Mouse (Mus musculus) layer of hippocampus, adult 2 months (tissue): ENCODE results near the gene Snx33. TPM values are rescaled to one million over a fixed set of nuclear protein-coding genes. Genes with fewer than 3 reads are reported as not detected.
"Not testable (repeated sequence)": the region's sequence is repeated elsewhere in the genome, so short reads cannot be mapped to it uniquely, and the experiment has no call there.

Source experiments
- DNase-seq, 2 experiments: peaks; one replicate each; pipeline ENCODE4 v3.0.0; 2022; ENCODE audit warnings: low spot score in 2 of 2
- H3K27ac ChIP-seq: fragments of 200-600 bp; 2 replicates; pipeline ENCODE4 v1.8.1; 2022
- H3K4me3 ChIP-seq: fragments of 200-600 bp; 2 replicates; pipeline ENCODE4 v1.8.1; 2022; ENCODE audit warnings: mild to moderate bottlenecking
- CTCF ChIP-seq: fragments of 200-600 bp; conservative IDR thresholded peaks from 2 replicates; pipeline ENCODE4 v1.8.1; 2022; ENCODE audit warnings: antibody characterized with exemption, mild to moderate bottlenecking, moderate library complexity
- long read RNA-seq, 2 experiments: library from polyadenylated mRNA; stranded (forward); transcript quantifications; one replicate each; pipeline ENCODE4 v2.0.0; 2021; ENCODE audit warnings: borderline mapping rate in 2 of 2
- total RNA-seq, 2 experiments: library from RNA; stranded (reverse); gene quantifications; 2 replicates each; pipeline ENCODE4 v1.2.3; 2021

The Snx33 gene
- 1 to 10 TPM; 7.2 to 8.9 TPM for total RNA-seq
- long read RNA-seq, experiment 1, full-length matches to known transcripts = 2 of 3 reads
- long read RNA-seq, experiment 1, partial matches to known transcripts = 0 of 3 reads
- long read RNA-seq, experiment 1, other reads (novel, unspliced or antisense) = 1 of 3 reads
- long read RNA-seq, experiment 2, full-length matches to known transcripts = 4 of 4 reads
- long read RNA-seq, experiment 2, partial matches to known transcripts = 0 of 4 reads
- long read RNA-seq, experiment 2, other reads (novel, unspliced or antisense) = 0 of 4 reads

GRCm38 (mm10) chr9:56928041-56928811 lies at the start of gene Snx33:
TSS of gene Snx33 (minus strand) at chr9:56928371.
- Histone ChIP-seq H3K27ac (peak within 1 kb of the TSS; percentile 90), H3K4me3 (peak within 1 kb of the TSS; percentile 59)
- peak; percentile 88 to 89 for DNase-seq
- peak; percentile 88 for TF ChIP-seq CTCF

GRCm38 (mm10) chr9:56975199-56975598 lies 47.0 kb upstream of the Snx33 start:
- H3K4me3 ChIP-seq = no peak overlapping the region

GRCm38 (mm10) chr9:56973960-56974524 lies 45.9 kb upstream of the Snx33 start:
- Histone ChIP-seq H3K27ac (no peak overlapping the region), H3K4me3 (no peak overlapping the region)
- TF ChIP-seq CTCF = no peak
- DNase-seq = no peak

More at GRCm38 (mm10) chr9:56975199-56975598, 47.0 kb upstream of the Snx33 start:
- no peak overlapping the region for H3K27ac ChIP-seq
- DNase-seq = no peak
- TF ChIP-seq CTCF = no peak

- no peak for DNase-seq
- no peak for TF ChIP-seq CTCF
- Histone ChIP-seq H3K27ac (no peak overlapping the region), H3K4me3 (no peak overlapping the region)
Measured at GRCm38 (mm10) chr9:56970158-56970557, 42.0 kb upstream of the Snx33 start.

GRCm38 (mm10) chr9:56961591-56961990 lies 33.4 kb upstream of the Snx33 start:
- Histone ChIP-seq H3K27ac (no peak overlapping the region), H3K4me3 (no peak overlapping the region)
- DNase-seq = no peak
- TF ChIP-seq CTCF = peak; percentile 28

GRCm38 (mm10) chr9:56958689-56959088 lies 30.5 kb upstream of the Snx33 start:
- H3K27ac ChIP-seq = no peak overlapping the region
- no peak overlapping the region for H3K4me3 ChIP-seq
- no peak for TF ChIP-seq CTCF
- DNase-seq = no peak

GRCm38 (mm10) chr9:56956966-56957675 lies 28.9 kb upstream of the Snx33 start:
- Histone ChIP-seq H3K27ac (no peak overlapping the region), H3K4me3 (no peak overlapping the region)
- TF ChIP-seq CTCF = no peak
- DNase-seq = no peak

GRCm38 (mm10) chr9:56953562-56953961 lies 25.4 kb upstream of the Snx33 start:
- DNase-seq = no peak
- no peak overlapping the region for H3K27ac ChIP-seq
- H3K4me3 ChIP-seq = no peak overlapping the region
- TF ChIP-seq CTCF = 0 out of 2 replicates have a peak, but pooled peaks have one; percentile 27

- DNase-seq = peak; percentile 94 to 97
- Histone ChIP-seq H3K27ac (peak within 1 kb of the TSS; percentile 90), H3K4me3 (peak within 1 kb of the TSS; percentile 91)
- no peak for TF ChIP-seq CTCF
Measured at GRCm38 (mm10) chr9:56950414-56951400, 22.5 kb upstream of the Snx33 start, which contains the start of gene Snupn. TSS of gene Snupn (plus strand) at chr9:56950878.

- no peak overlapping the region for H3K27ac ChIP-seq
- no peak overlapping the region; the same call in 1 of the 2 replicates for H3K4me3 ChIP-seq
- TF ChIP-seq CTCF = no peak
- DNase-seq = no peak
Measured at GRCm38 (mm10) chr9:56949767-56950166, 21.6 kb upstream of the Snx33 start.

GRCm38 (mm10) chr9:56948699-56949098 lies 20.5 kb upstream of the Snx33 start:
- H3K27ac ChIP-seq, DNase-seq, H3K4me3 ChIP-seq: not testable (repeated sequence)

GRCm38 (mm10) chr9:56947481-56947880 lies 19.3 kb upstream of the Snx33 start:
- peak; percentile 86 for TF ChIP-seq CTCF
- H3K4me3 ChIP-seq, H3K27ac ChIP-seq: not testable (repeated sequence)
- peak; percentile 19 to 33 for DNase-seq
